Mouse (Mus musculus) heart, embryonic 10.5 days (tissue): ENCODE results near the gene Arhgef25. TPM values are rescaled to one million over a fixed set of nuclear protein-coding genes. Genes with fewer than 3 reads are reported as not detected.
"Not testable (repeated sequence)": the region's sequence is repeated elsewhere in the genome, so short reads cannot be mapped to it uniquely, and the experiment has no call there.

Experiments used
- DNase-seq: peaks from one replicate; pipeline ENCODE4 v3.0.0-alpha.2; 2017; ENCODE audit warnings: low spot score
- H3K27ac ChIP-seq: fragments of 300-500 bp; sonication (generic); 2 replicates; pipeline ENCODE4 v1.5.1; 2016; ENCODE audit warnings: mild to moderate bottlenecking
- H3K27me3 ChIP-seq: fragments of 300-500 bp; sonication (generic); 2 replicates; pipeline ENCODE4 v1.6.1; 2016; ENCODE audit warnings: mild to moderate bottlenecking; ENCODE audit not compliant: poor library complexity, insufficient read depth, severe bottlenecking
- H3K36me3 ChIP-seq: fragments of 300-500 bp; sonication (generic); 2 replicates; pipeline ENCODE4 v1.6.1; 2016; ENCODE audit warnings: mild to moderate bottlenecking, moderate library complexity
- H3K4me1 ChIP-seq: fragments of 300-500 bp; sonication (generic); 2 replicates; pipeline ENCODE4 v1.6.1; 2016; ENCODE audit warnings: mild to moderate bottlenecking
- H3K4me3 ChIP-seq: fragments of 300-500 bp; sonication (generic); 2 replicates; pipeline ENCODE4 v1.5.1; 2016; ENCODE audit warnings: mild to moderate bottlenecking, moderate library complexity
- H3K9me3 ChIP-seq: fragments of 300-500 bp; sonication (generic); 2 replicates; pipeline ENCODE4 v1.6.1; 2016; ENCODE audit warnings: mild to moderate bottlenecking, moderate library complexity
- WGBS: fragments of 180-500 bp; shearing (Covaris S2); methylation state at CpG from one replicate; pipeline ENCODE4 v1.1.7; 2016; 5-methylcytosine and 5-hydroxymethylcytosine counted together
- polyA plus RNA-seq: library from polyadenylated mRNA; unstranded; fragments of >200 nt; fragmentation: Nextera tagmentation; extraction: Ambion mirVana; gene quantifications from 2 replicates; pipeline ENCODE4 v1.2.1, GENCODE M21; 2016

Arhgef25 gene
- polyA plus RNA-seq, 1 experiment from 2014 or later, result 28.8 TPM

DNA sequence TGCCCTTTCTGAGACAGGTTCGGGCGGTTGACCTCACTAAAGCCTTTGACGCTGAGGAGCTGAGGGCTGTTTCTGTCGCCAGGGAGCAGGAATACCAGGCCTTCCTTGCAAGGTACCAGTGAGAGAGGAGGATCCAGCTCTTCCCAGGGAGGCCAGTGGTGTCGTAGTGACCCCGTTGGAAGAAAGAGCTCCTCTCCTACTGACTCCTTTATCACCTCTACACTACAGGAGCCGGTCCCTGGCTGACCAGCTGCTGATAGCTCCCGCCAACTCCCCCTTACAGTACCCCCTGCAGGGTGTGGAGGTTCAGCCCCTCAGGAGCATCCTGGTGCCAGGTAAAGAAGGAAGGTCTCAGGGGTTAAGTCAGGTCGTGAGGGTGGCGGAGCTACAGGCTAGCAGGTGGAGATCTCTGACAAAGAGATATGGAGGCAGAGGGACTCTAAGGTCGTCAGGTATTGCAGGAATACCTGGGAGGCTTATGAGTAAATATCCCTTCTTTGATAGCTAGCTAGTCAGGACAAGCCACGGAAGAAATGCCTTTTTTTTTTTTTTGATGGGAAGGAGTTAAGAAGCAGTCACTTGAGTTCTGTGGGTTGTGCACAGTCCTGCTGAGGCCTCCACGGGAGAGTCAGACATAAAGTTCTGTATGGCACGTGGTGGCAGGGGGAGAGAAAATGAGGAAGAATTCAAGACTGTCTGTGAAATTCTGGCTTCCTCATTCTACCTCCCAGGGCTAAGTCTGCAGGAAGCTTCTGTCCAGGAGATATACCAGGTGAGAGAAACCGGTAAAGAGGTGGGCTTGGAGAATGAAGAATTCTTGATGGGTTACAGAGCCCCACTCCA lies 22.9 kb downstream of the Arhgef25 start:
- DNase-seq, result no peak
- Histone ChIP-seq H3K4me1 (peaks cover 51% of the 10 kb centered on the region), H3K27ac (no peak overlapping the region), H3K27me3 (peaks cover 91% of the 10 kb centered on the region), H3K9me3 (no peaks in the 10 kb centered on the region), H3K4me3 (peak overlapping the region; percentile 74; the same call in 1 of the 2 replicates), H3K36me3 (no peaks in the 10 kb centered on the region)
- 15% methylated on average over 15 of the region's 15 CpGs for WGBS

- peak overlapping the region; percentile 74 for H3K4me3 ChIP-seq
- H3K27me3 ChIP-seq, result peaks cover 85% of the 10 kb centered on the region
- no peaks in the 10 kb centered on the region for H3K9me3 ChIP-seq
- no peak for DNase-seq
- H3K36me3 ChIP-seq, result no peaks in the 10 kb centered on the region
- WGBS, result 2% methylated on average over 11 of the region's 11 CpGs
- peaks cover 51% of the 10 kb centered on the region for H3K4me1 ChIP-seq
- no peak overlapping the region for H3K27ac ChIP-seq
These were observed 23.5 kb downstream of the Arhgef25 start for GRCm38 (mm10) chr10:127166404-127166715.

GRCm38 (mm10) chr10:127165654-127166403 lies 24.1 kb downstream of the Arhgef25 start:
- under 1% methylated on average over 56 of the region's 56 CpGs for WGBS
- Histone ChIP-seq H3K4me1 (peaks cover 46% of the 10 kb centered on the region), H3K9me3 (no peaks in the 10 kb centered on the region), H3K4me3 (peak overlapping the region; percentile 74), H3K36me3 (no peaks in the 10 kb centered on the region), H3K27me3 (peaks cover 79% of the 10 kb centered on the region), H3K27ac (peak overlapping the region; percentile 72)
- no peak for DNase-seq

DNA sequence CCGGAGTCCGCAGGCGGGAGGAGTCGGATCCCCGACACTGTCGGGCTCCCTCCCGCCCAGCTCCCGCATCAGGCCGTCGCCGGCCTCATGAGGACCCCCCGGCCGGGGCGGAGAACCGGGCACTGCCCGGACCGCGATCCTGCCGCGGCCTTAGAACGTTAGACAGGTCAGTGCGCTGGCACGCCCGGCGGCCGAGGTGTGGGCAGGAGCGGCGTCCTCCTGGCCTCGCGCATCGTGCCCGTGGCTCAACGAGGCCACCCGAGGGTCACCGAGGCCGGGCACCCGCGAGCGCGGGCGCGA lies 24.6 kb downstream of the Arhgef25 start:
- peaks cover 41% of the 10 kb centered on the region for H3K4me1 ChIP-seq
- no peaks in the 10 kb centered on the region for H3K36me3 ChIP-seq
- peaks cover 74% of the 10 kb centered on the region for H3K27me3 ChIP-seq
- H3K4me3 ChIP-seq, result peak overlapping the region; percentile 74
- peak overlapping the region; percentile 72 for H3K27ac ChIP-seq
- no peak for DNase-seq
- WGBS, result under 1% methylated on average over 42 of the region's 42 CpGs
- no peaks in the 10 kb centered on the region for H3K9me3 ChIP-seq

- peak within 1 kb of the TSS; percentile 74 for H3K4me3 ChIP-seq
- H3K36me3 ChIP-seq, result no peaks in the 10 kb centered on the region
- 2% methylated on average over 52 of the region's 52 CpGs for WGBS
- H3K27me3 ChIP-seq, result peaks cover 69% of the 10 kb centered on the region
- no peak for DNase-seq
- peak within 1 kb of the TSS; percentile 72 for H3K27ac ChIP-seq
- H3K9me3 ChIP-seq, result no peaks in the 10 kb centered on the region
- peaks cover 36% of the 10 kb centered on the region for H3K4me1 ChIP-seq
These were observed 25.1 kb downstream of the Arhgef25 start, which contains the start of gene B4galnt1 for GRCm38 (mm10) chr10:127164631-127165353. Gene B4galnt1, plus strand, starts transcription at chr10:127165225.

GRCm38 (mm10) chr10:127164190-127164589 lies 25.7 kb downstream of the Arhgef25 start:
- Histone ChIP-seq H3K4me3 (no peak overlapping the region), H3K27me3 (peaks cover 63% of the 10 kb centered on the region), H3K36me3 (no peaks in the 10 kb centered on the region), H3K27ac (no peak overlapping the region), H3K4me1 (peaks cover 33% of the 10 kb centered on the region), H3K9me3 (no peaks in the 10 kb centered on the region)
- WGBS, result 89% methylated on average over 4 of the region's 4 CpGs
- DNase-seq, result no peak

GRCm38 (mm10) chr10:127162771-127163261 lies 27.1 kb downstream of the Arhgef25 start:
- H3K36me3 ChIP-seq, H3K27ac ChIP-seq, DNase-seq, H3K4me3 ChIP-seq, H3K9me3 ChIP-seq: not testable (repeated sequence)
- 42% methylated on average over 7 of the region's 7 CpGs for WGBS
- peaks cover 49% of the 10 kb centered on the region for H3K27me3 ChIP-seq
- H3K4me1 ChIP-seq, result peaks cover 30% of the 10 kb centered on the region

DNA sequence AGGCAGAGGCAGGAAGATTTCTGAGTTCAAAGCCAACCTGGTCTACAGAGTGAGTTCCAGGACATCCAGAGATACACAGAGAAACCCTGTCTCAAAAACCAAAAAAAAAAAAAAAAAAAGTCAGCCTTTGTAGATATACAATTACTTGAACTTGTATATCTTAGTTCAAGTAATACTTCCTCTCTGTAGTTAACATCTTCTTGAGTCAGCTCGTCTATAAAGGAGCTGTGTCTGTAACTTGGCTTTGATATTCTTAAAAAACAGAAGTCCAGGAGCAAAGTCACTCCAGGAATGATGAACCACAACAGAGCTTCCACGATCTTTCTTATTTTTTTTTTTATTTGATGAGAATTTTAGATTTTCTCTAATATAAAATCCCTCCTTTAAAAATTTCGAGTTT lies 29.2 kb downstream of the Arhgef25 start:
- no peak overlapping the region for H3K27ac ChIP-seq
- WGBS, result 70% methylated on average over 3 of the region's 3 CpGs
- peaks cover 11% of the 10 kb centered on the region for H3K4me1 ChIP-seq
- DNase-seq, result no peak
- H3K27me3 ChIP-seq, result peaks cover 28% of the 10 kb centered on the region
- H3K9me3 ChIP-seq, result no peaks in the 10 kb centered on the region
- no peak overlapping the region for H3K4me3 ChIP-seq
- no peaks in the 10 kb centered on the region for H3K36me3 ChIP-seq

- no peak for DNase-seq
- H3K9me3 ChIP-seq, result no peaks in the 10 kb centered on the region
- H3K27me3 ChIP-seq, result peaks cover 22% of the 10 kb centered on the region
- H3K4me3 ChIP-seq, result no peak overlapping the region
- H3K27ac ChIP-seq, result no peak overlapping the region
- WGBS, result 79% methylated on average over 9 of the region's 9 CpGs
- H3K36me3 ChIP-seq, result no peaks in the 10 kb centered on the region
- peaks cover 5% of the 10 kb centered on the region; the same call in 1 of the 2 replicates for H3K4me1 ChIP-seq
These were observed 29.8 kb downstream of the Arhgef25 start for GRCm38 (mm10) chr10:127160081-127160480.

GRCm38 (mm10) chr10:127158471-127158870 lies 31.4 kb downstream of the Arhgef25 start:
- 64% methylated on average over 3 of the region's 3 CpGs for WGBS
- H3K9me3 ChIP-seq, result no peaks in the 10 kb centered on the region
- H3K27me3 ChIP-seq, result peaks cover 8% of the 10 kb centered on the region; the same call in 1 of the 2 replicates

GRCm38 (mm10) chr10:127156511-127156910 lies 33.4 kb downstream of the Arhgef25 start:
- Histone ChIP-seq H3K27me3 (no peaks in the 10 kb centered on the region), H3K4me1 (no peaks in the 10 kb centered on the region), H3K27ac (no peak overlapping the region), H3K9me3 (no peaks in the 10 kb centered on the region), H3K4me3 (no peak overlapping the region), H3K36me3 (no peaks in the 10 kb centered on the region)
- no peak for DNase-seq
- 71% methylated on average over 1 of the region's 1 CpGs for WGBS

More at GRCm38 (mm10) chr10:127158471-127158870, 31.4 kb downstream of the Arhgef25 start:
- Histone ChIP-seq H3K36me3 (no peaks in the 10 kb centered on the region), H3K4me1 (no peaks in the 10 kb centered on the region), H3K27ac (no peak overlapping the region), H3K4me3 (no peak overlapping the region)
- no peak for DNase-seq

GRCm38 (mm10) chr10:127156089-127156488 lies 33.8 kb downstream of the Arhgef25 start:
- H3K36me3 ChIP-seq, result no peaks in the 10 kb centered on the region
- WGBS, result 89% methylated on average over 1 of the region's 1 CpGs

More at GRCm38 (mm10) chr10:127156089-127156488, 33.8 kb downstream of the Arhgef25 start:
- Histone ChIP-seq H3K27ac (no peak overlapping the region), H3K9me3 (no peaks in the 10 kb centered on the region), H3K4me1 (no peaks in the 10 kb centered on the region), H3K4me3 (no peak overlapping the region), H3K27me3 (no peaks in the 10 kb centered on the region)
- no peak for DNase-seq
